Mouse (Mus musculus) thymus, adult 2 months (tissue): Measurements from ENCODE around the gene Cpe. TPM values are rescaled to one million over a fixed set of nuclear protein-coding genes. Genes with fewer than 3 reads are reported as not detected.
"Not testable (repeated sequence)": the region's sequence is repeated elsewhere in the genome, so short reads cannot be mapped to it uniquely, and the experiment has no call there.

Experiments used
- DNase-seq: peaks from one replicate; pipeline ENCODE4 v3.0.0; 2021
- H3K27ac ChIP-seq: fragments of 200-500 bp; 2 replicates; pipeline ENCODE4 v1.5.1; 2012; ENCODE audit warnings: low read length, control low read depth; ENCODE audit not compliant: control insufficient read depth, insufficient read depth
- H3K27me3 ChIP-seq: fragments of 200-500 bp; 2 replicates; pipeline ENCODE4 v1.6.1; 2012; ENCODE audit warnings: mild to moderate bottlenecking, low read length, moderate library complexity, mixed read lengths; ENCODE audit not compliant: control insufficient read depth, insufficient read depth
- H3K36me3 ChIP-seq: fragments of 200-500 bp; 2 replicates; pipeline ENCODE4 v1.6.1; 2012; ENCODE audit warnings: mild to moderate bottlenecking, low read length, moderate library complexity; ENCODE audit not compliant: control insufficient read depth, insufficient read depth
- H3K4me1 ChIP-seq: fragments of 200-500 bp; replicated peaks from 2 replicates; pipeline ENCODE4 v1.6.1; 2012; ENCODE audit warnings: low read length; ENCODE audit not compliant: control insufficient read depth, insufficient read depth
- H3K4me3 ChIP-seq: fragments of 200-500 bp; 2 replicates; pipeline ENCODE4 v1.5.1; 2012; ENCODE audit warnings: mild to moderate bottlenecking, low read length, control low read depth, moderate library complexity; ENCODE audit not compliant: control insufficient read depth, insufficient read depth
- CTCF ChIP-seq: fragments of 200-500 bp; IDR thresholded peaks from 2 replicates; pipeline ENCODE4 v1.5.1; 2012; ENCODE audit warnings: mild to moderate bottlenecking, control low read depth, low read length, moderate library complexity, borderline replicate concordance; ENCODE audit not compliant: control insufficient read depth, poor library complexity, insufficient read depth; ENCODE audit errors: extremely low read depth
- POLR2A ChIP-seq: fragments of 200-500 bp; IDR thresholded peaks from 2 replicates; pipeline ENCODE4 v1.6.1; 2012; ENCODE audit warnings: mild to moderate bottlenecking, low read length, control low read depth, moderate library complexity; ENCODE audit not compliant: control insufficient read depth, poor library complexity, insufficient read depth; ENCODE audit errors: extremely low read depth
- WGBS: fragments of 180-500 bp; shearing (Covaris S2); methylation state at CpG from one replicate; pipeline ENCODE4 v1.1.7; 2018; 5-methylcytosine and 5-hydroxymethylcytosine counted together
- polyA plus RNA-seq: library from polyadenylated mRNA; depleted of rRNA; stranded (reverse); fragments of >200 nt; gene quantifications from 2 replicates; pipeline ENCODE4 v1.2.3, GENCODE M21; 2012

Gene Cpe
- polyA plus RNA-seq, 1 experiment, result 9.8 TPM

GRCm38 (mm10) chr8:64688161-64688560, 4.7 kb downstream of the Cpe start:
- WGBS, result 85% methylated on average over 3 of the region's 3 CpGs
- Histone ChIP-seq H3K4me1 (no peaks in the 10 kb centered on the region), H3K27ac (no peak overlapping the region), H3K4me3 (no peak overlapping the region), H3K36me3 (no peaks in the 10 kb centered on the region), H3K27me3 (no peaks in the 10 kb centered on the region; the same call in 1 of the 2 replicates)
- TF ChIP-seq POLR2A (no peak), CTCF (no peak)
- no peak for DNase-seq

- no peaks in the 10 kb centered on the region for H3K4me1 ChIP-seq
- 94% methylated on average over 3 of the region's 3 CpGs for WGBS
These were observed 10.4 kb downstream of the Cpe start for GRCm38 (mm10) chr8:64682501-64682900.

GRCm38 (mm10) chr8:64676381-64676780, 16.5 kb downstream of the Cpe start:
- no peak for TF ChIP-seq CTCF
- no peak for TF ChIP-seq POLR2A
- Histone ChIP-seq H3K27ac (no peak overlapping the region), H3K36me3 (no peaks in the 10 kb centered on the region), H3K4me1 (no peaks in the 10 kb centered on the region), H3K27me3 (no peaks in the 10 kb centered on the region), H3K4me3 (no peak overlapping the region)
- 79% methylated on average over 2 of the region's 2 CpGs for WGBS
- DNase-seq, result no peak

More at GRCm38 (mm10) chr8:64682501-64682900, 10.4 kb downstream of the Cpe start:
- TF ChIP-seq POLR2A, result no peak
- TF ChIP-seq CTCF, result no peak
- no peaks in the 10 kb centered on the region for H3K27me3 ChIP-seq
- H3K4me3 ChIP-seq, result no peak overlapping the region
- no peaks in the 10 kb centered on the region for H3K36me3 ChIP-seq
- no peak for DNase-seq
- H3K27ac ChIP-seq, result no peak overlapping the region

- TF ChIP-seq POLR2A, result no peak
- no peak for TF ChIP-seq CTCF
- Histone ChIP-seq H3K27me3 (no peaks in the 10 kb centered on the region), H3K27ac (no peak overlapping the region), H3K4me3 (no peak overlapping the region), H3K36me3 (no peaks in the 10 kb centered on the region), H3K4me1 (no peaks in the 10 kb centered on the region)
- DNase-seq, result no peak
- WGBS, result 87% methylated on average over 8 of the region's 8 CpGs
These were observed 17.8 kb downstream of the Cpe start for GRCm38 (mm10) chr8:64674951-64675585.

- H3K27me3 ChIP-seq, result no peaks in the 10 kb centered on the region
- TF ChIP-seq POLR2A, result no peak
- TF ChIP-seq CTCF, result no peak
- no peak overlapping the region for H3K27ac ChIP-seq
- DNase-seq, result no peak
- H3K4me3 ChIP-seq, result no peak overlapping the region
- 91% methylated on average over 2 of the region's 2 CpGs for WGBS
- no peaks in the 10 kb centered on the region for H3K36me3 ChIP-seq
- H3K4me1 ChIP-seq, result no peaks in the 10 kb centered on the region
These were observed 19.9 kb downstream of the Cpe start for GRCm38 (mm10) chr8:64672920-64673319.

GRCm38 (mm10) chr8:64671937-64672336, 20.9 kb downstream of the Cpe start:
- no peak for TF ChIP-seq CTCF
- TF ChIP-seq POLR2A, result no peak
- Histone ChIP-seq H3K27ac (no peak overlapping the region), H3K4me1 (no peaks in the 10 kb centered on the region), H3K4me3 (no peak overlapping the region), H3K27me3 (no peaks in the 10 kb centered on the region), H3K36me3 (no peaks in the 10 kb centered on the region)
- WGBS, result 49% methylated on average over 1 of the region's 1 CpGs
- no peak for DNase-seq

- not testable (repeated sequence) for H3K4me1 ChIP-seq, H3K27ac ChIP-seq, DNase-seq, H3K4me3 ChIP-seq, H3K36me3 ChIP-seq, H3K27me3 ChIP-seq
- 75% methylated on average over 13 of the region's 13 CpGs for WGBS
These were observed 26.5 kb downstream of the Cpe start for GRCm38 (mm10) chr8:64666305-64666704.
